Mouse (Mus musculus): ENCODE measurements around the gene Mdh1. TPM values are rescaled to one million over a fixed set of nuclear protein-coding genes. Genes with fewer than 3 reads are reported as not detected.
"Not testable (repeated sequence)": the region's sequence is repeated elsewhere in the genome, so short reads cannot be mapped to it uniquely, and the experiment has no call there.

The Mdh1 gene
- polyA plus RNA-seq, 1 experiment: 319 TPM

DNA sequence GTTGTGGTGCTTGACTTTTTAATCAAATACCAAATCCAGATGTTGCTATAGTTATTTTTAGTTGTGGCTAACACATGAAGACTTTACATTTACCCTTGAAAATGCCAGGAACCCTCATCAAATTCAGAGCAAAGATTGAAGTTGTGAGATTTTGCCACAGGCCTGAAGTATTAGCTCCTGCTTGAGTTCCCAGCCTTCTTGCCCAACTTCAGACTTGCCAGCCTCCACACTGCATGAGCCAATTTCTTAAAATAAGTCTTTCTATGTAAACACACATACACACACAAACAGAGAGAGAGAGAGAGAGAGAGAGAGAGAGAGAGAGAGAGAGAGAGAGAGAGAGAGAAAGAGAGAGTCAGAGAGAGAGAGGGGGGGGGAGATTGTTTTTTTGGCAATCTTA, 26.2 kb downstream of the Mdh1 start:
- no peak for DNase-seq (ENCODE audit: low read depth)

DNA sequence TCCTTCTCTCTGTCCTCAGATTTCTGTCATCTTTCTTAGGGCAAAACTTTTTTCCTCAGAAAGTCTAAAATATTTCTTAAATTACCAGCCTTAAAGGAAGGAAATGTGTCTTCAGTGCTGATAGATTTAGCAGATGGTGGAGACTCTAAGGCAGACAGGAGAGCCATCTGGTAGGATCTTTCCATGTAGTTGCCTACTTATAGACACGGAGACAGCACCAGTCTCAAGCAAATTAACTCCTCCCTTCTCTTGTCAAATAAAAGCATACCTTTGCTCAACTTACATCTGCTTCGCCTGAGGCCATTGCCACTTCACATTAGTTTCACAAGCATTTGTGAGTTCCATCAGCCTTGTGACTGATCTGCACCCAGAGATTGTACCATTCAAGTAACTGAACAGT, 27.1 kb downstream of the Mdh1 start:
- DNase-seq (ENCODE audit: low read depth): peak; percentile 65

DNA sequence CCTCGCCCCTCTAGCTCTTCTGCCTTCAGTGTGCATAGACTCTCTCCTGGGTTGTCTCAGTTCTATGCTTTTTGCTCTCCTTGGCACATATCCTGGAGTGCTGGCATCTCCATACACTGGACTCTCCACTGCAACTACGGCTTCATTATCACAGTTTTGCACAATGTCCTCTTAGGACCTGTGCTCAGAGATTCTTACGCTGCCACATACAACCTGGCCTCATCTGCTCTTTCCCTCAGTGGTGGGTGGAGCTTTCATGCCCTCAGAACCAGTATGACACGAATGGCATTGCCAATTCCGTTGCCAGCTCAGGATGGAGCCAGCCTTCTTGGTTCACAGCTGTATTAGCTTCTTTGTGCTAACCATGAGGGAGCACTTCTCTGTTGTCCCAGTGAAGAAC, 29.4 kb downstream of the Mdh1 start:
- DNase-seq (ENCODE audit: low read depth): peak; percentile 62

DNA sequence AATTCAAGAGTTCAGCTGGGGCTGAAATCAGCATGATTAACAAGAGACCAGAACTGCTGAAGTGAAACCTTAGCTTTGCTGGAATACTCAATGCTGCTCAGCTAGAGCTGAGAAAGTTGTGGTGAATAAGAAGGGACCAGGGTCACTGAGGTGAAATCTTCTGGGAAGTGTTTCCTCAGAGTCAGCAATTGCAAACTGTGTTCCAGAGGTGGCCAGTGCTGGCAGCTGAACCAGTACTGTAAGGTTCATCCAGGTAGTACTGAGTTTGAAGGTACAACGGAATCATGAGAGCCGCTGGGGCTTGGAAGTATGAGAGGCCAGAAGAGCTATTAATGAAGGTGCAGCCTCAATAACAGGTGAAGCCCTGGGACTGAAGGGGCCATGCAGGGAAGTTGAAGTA, 31.5 kb downstream of the Mdh1 start:
- DNase-seq (ENCODE audit: low read depth): no peak

DNA sequence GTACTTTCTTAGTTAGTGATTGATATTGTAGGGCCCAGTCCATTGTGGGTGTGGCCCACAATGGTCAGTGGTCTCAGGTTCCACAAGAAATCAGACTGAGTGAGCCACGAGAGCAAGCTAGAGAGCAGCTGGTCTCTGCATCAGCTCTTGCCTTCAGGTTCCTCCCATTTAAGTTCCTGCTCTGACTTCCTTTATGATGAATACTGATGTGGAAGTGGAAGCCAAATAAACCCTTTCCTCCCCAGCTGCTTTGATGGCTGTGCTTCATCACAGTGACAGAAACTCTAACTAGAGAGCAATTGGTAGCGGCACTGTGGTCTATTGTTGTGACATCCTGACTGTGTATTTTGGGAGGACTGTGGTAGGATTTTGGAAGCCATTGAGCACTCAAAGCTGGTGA, 32.1 kb downstream of the Mdh1 start:
- DNase-seq (ENCODE audit: low read depth): no peak

DNA sequence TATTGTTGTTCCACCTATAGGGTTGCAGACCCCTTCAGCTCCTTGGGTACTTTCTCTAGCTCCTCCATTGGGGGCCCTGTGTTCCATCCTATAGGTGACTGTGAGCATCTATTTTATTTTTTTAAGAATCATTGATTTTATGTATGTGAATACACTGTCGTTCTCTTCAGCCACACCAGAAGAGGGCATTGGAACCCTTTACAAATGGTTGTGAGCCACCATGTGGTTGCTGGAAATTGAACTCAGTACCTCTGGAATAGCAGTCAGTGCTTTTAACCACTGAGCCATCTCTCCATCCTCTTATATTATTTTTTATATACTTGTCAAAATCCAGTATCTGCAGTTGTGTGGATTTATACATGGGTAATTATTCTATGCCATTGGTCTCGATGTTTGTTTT, 41.3 kb downstream of the Mdh1 start:
- DNase-seq (ENCODE audit: low read depth): not testable (repeated sequence)

DNA sequence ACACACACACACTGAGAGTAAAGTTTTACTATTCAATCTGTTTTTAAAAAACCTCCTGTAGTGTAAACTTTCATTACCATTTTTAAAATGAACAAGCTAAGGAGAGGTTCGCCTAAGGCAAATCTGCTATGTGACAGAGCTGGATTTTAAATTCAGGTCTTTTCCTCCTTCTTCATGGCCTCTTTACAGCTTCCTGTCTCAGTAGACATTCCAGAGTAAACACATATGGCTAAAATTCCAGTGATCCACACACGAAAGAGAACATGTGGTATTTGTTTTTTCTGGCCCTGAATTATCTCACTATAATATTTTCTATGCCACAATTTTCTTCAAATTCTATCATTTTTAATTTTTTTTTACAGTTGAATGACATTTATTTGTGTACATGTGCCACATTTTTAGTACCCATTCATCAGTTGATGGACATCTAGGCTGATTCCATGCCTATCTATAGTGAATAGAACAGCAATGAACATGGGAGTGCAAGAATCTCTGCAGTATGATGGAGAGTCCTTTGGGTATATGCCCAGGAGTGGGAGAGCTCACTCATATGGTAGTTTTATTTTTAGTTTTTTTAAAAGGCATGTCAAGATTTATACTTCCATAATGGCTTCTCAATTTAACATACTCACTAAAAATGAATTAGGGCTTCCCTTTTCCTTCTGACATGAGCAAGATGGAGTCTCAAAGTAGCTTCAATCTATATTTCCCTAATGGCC, 43.3 kb downstream of the Mdh1 start:
- DNase-seq (ENCODE audit: low read depth): no peak

DNA sequence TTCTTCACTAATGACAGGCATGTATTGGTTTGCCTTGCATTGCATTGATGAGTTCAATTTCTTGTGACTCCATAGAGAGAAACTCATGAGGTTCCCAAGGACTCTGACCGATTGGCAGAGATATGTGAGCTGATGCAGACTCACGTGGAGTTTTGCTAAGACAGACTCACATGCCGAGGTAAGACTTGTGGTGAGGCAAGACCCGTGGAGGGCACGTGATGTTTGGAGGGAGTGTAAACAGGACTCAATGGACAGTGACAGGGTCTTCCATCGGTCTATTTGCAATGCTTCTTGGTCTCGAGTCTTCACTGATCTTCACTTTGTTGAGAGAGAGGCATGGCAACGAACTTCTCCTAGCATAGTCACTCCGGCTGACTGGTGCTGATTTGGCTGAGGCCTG, 54.4 kb downstream of the Mdh1 start:
- no peak for DNase-seq (ENCODE audit: low read depth)

DNA sequence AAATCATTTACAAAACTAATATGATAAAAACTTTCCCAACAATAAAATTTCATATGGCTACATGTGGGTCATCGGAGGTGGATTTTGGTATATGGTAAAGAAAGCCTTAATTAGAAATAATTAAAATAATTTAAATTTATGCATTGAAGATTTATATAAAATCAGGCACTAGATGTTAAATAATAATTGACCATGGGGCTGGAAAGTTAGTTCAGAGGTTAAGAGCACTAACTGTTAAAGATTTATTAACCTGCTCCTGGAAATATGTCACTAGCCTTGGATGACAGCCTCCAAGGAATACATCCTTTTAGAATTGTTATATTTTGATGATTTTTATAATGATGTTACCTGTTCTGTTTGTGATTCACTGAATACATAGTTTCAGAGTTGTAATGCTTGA, 55.8 kb downstream of the Mdh1 start:
- DNase-seq (ENCODE audit: low read depth): not testable (repeated sequence)

DNA sequence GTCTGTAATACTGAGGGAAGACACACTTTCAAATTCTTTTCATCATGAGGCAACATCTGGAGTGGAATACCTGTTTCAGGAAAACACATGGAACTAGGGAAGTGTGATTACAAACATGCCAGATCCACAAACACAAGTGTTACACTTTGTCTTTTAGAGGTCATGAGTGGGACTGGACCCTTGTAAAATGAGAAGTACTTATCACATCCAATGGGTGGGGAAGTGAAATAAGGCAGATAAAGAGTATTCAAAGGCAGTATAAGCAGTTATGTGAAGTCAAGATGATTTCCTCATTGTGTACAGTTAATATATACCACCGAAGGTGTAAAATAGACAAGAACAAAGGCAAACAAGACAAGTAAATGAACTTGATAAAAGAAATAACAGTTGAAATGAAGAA, 61.6 kb downstream of the Mdh1 start:
- DNase-seq (ENCODE audit: low read depth): not testable (repeated sequence)

DNA sequence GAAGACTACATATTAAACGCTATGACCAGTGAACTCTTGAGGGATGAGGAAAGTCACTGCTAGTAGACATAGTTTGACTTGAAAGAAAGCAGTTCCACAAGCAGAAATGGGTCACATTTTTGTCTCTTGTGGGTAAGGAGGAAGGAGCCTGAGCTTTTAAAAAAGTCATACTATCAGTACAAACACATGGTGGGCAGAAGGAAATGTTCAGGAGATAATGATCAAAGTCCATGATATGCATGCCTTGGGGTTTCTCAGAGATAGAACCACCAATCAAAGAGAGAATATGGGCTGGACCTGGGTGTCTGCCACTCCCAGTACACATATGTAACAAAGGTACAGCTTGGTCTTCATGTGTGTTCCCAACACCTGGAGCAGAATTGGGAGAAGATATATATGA, 63.5 kb downstream of the Mdh1 start:
- not testable (repeated sequence) for DNase-seq (ENCODE audit: low read depth)

DNA sequence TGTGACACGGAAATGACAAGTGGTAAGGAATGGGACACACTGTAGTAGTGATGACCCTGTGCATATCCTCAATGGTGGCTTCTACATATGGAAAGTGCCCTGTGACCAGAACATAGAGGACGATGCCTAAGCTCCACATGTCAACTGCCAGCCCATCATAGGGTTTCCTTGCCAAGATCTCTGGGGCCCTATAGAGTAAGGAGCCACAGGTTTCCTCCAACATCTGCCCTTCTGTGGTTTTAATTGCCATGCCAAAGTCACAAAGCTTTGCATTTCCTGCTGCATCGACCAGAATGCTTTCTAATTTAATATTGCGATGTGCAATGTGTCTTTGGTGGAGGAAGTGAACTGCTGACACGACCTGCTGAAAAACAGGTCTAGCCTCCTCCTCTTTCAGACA, 65.1 kb downstream of the Mdh1 start:
- not testable (repeated sequence) for DNase-seq (ENCODE audit: low read depth)

Other genes starting within 250 kb of the Mdh1 start
- 11.7 and 12.5 TPM in 2 replicates for gene Ugp2, start 201.2 kb downstream of the Mdh1 start, polyA plus RNA-seq (2012; rRNA removed)
- 6.8 and 7.4 TPM in 2 replicates for gene Wdpcp, start 132 bp downstream of the Mdh1 start, polyA plus RNA-seq (2012; rRNA removed)